Mouse (Mus musculus) myocyte (in vitro differentiated cells): ENCODE measurements around the gene Tmem108. TPM values are rescaled to one million over a fixed set of nuclear protein-coding genes. Genes with fewer than 3 reads are reported as not detected.

Experiments
- H3K27me3 ChIP-seq: one replicate; pipeline ENCODE4 v1.6.1; 2011; ENCODE audit not compliant: control insufficient read depth, insufficient read depth, insufficient read length
- H3K36me3 ChIP-seq: one replicate; pipeline ENCODE4 v1.6.1; 2011; ENCODE audit not compliant: control insufficient read depth, insufficient read depth
- H3K4me2 ChIP-seq: one replicate; pipeline ENCODE4 v1.6.1; 2011; ENCODE audit warnings: low read depth, control low read depth
- H3K4me3 ChIP-seq: one replicate; pipeline ENCODE4 v1.5.1; 2011; ENCODE audit warnings: mild to moderate bottlenecking, control low read depth, moderate library complexity
- H3K79me2 ChIP-seq: one replicate; pipeline ENCODE4 v1.6.1; 2011; ENCODE audit not compliant: control insufficient read depth, insufficient read depth
- H3ac ChIP-seq: one replicate; pipeline ENCODE4 v1.6.1; 2011; ENCODE audit not compliant: control insufficient read depth, insufficient read length
- CEBPB ChIP-seq: IDR thresholded peaks from 2 replicates; pipeline ENCODE4 v1.6.1; 2011; ENCODE audit warnings: mild to moderate bottlenecking, moderate library complexity; ENCODE audit not compliant: poor library complexity, insufficient read depth, severe bottlenecking
- E2F4 ChIP-seq: IDR thresholded peaks from one replicate; pipeline ENCODE4 v1.6.1; 2011; ENCODE audit warnings: mild to moderate bottlenecking, control low read depth, moderate library complexity; ENCODE audit not compliant: insufficient read depth
- MAX ChIP-seq: IDR thresholded peaks from one replicate; pipeline ENCODE4 v1.6.1; 2011; ENCODE audit warnings: low read depth, mild to moderate bottlenecking, control low read depth
- MYOD1 ChIP-seq, 3 experiments: IDR thresholded peaks; one replicate each; pipeline ENCODE4 v1.6.1; 2011; ENCODE audit warnings: control low read depth in 2 of 3, low read depth in 2 of 3, mild to moderate bottlenecking in 2 of 3, moderate library complexity in 1 of 3; ENCODE audit not compliant: insufficient read length in 2 of 3, control insufficient read depth in 1 of 3
- MYOG ChIP-seq, 3 experiments: IDR thresholded peaks; one replicate each; pipeline ENCODE4 v1.6.1; 2011; ENCODE audit warnings: control low read depth in 2 of 3, low read depth in 2 of 3, mild to moderate bottlenecking in 2 of 3; ENCODE audit not compliant: insufficient read length in 2 of 3, control insufficient read depth in 1 of 3, insufficient read depth in 1 of 3
- POLR2A ChIP-seq: IDR thresholded peaks from one replicate; pipeline ENCODE4 v1.6.1; 2011; ENCODE audit warnings: low read depth, mild to moderate bottlenecking, control low read depth, moderate library complexity; ENCODE audit not compliant: insufficient read length
- POLR2AphosphoS2 ChIP-seq: IDR thresholded peaks from one replicate; pipeline ENCODE4 v1.6.1; 2011; ENCODE audit warnings: low read depth, control low read depth; ENCODE audit not compliant: insufficient read length
- REST ChIP-seq: IDR thresholded peaks from one replicate; pipeline ENCODE4 v1.6.1; 2011; ENCODE audit warnings: mild to moderate bottlenecking, control low read depth, moderate library complexity; ENCODE audit not compliant: insufficient read depth, insufficient read length
- SRF ChIP-seq: IDR thresholded peaks from one replicate; pipeline ENCODE4 v1.6.1; 2011; ENCODE audit warnings: low read depth; ENCODE audit not compliant: control insufficient read depth, insufficient read length
- TCF12 ChIP-seq: IDR thresholded peaks from one replicate; pipeline ENCODE4 v1.6.1; 2011; ENCODE audit warnings: mild to moderate bottlenecking, control low read depth; ENCODE audit not compliant: poor library complexity, insufficient read depth, severe bottlenecking
- TCF3 ChIP-seq: IDR thresholded peaks from one replicate; pipeline ENCODE4 v1.6.1; 2011; ENCODE audit warnings: low read depth, control low read depth; ENCODE audit not compliant: insufficient read length
- USF1 ChIP-seq: IDR thresholded peaks from one replicate; pipeline ENCODE4 v1.6.1; 2011; ENCODE audit warnings: low read depth, mild to moderate bottlenecking, control low read depth, moderate library complexity
- polyA plus RNA-seq: library from polyadenylated mRNA; unstranded; fragments of >200 nt; fragmentation: generic; extraction: Trizol; gene quantifications from one replicate; pipeline ENCODE4 v1.2.1, GENCODE M21; 2012; ENCODE audit warnings: missing spikeins

Tmem108 gene
- polyA plus RNA-seq, 1 experiment = not detected

- TF ChIP-seq SRF = no peak
- Histone ChIP-seq H3K4me3 (no peak overlapping the region), H3K79me2 (no peaks in the 10 kb centered on the region), H3K4me2 (no peak overlapping the region), H3K27me3 (no peaks in the 10 kb centered on the region), H3K36me3 (no peaks in the 10 kb centered on the region), H3ac (no peak overlapping the region)
These were observed 59.2 kb downstream of the Tmem108 start for GRCm38 (mm10) chr9:103702452-103702851.

- Histone ChIP-seq H3K36me3 (no peaks in the 10 kb centered on the region), H3K4me3 (no peak overlapping the region), H3ac (no peak overlapping the region)
These were observed 60.2 kb downstream of the Tmem108 start for GRCm38 (mm10) chr9:103701448-103701847.

GRCm38 (mm10) chr9:103700240-103700639 lies 61.4 kb downstream of the Tmem108 start:
- Histone ChIP-seq H3K4me2 (no peak overlapping the region), H3K79me2 (no peaks in the 10 kb centered on the region), H3ac (no peak overlapping the region), H3K4me3 (no peak overlapping the region), H3K27me3 (no peaks in the 10 kb centered on the region), H3K36me3 (no peaks in the 10 kb centered on the region)
- no peak for TF ChIP-seq MYOD1 (IDR thresholded peaks at IDR 0.05; ENCODE audit: control insufficient read depth in 1 of 3, insufficient read length in 2 of 3, low read depth in 2 of 3)
- no peak for TF ChIP-seq POLR2AphosphoS2
- no peak for TF ChIP-seq SRF
- no peak for TF ChIP-seq CEBPB
- no peak for TF ChIP-seq POLR2A
- TF ChIP-seq TCF12 = no peak
- TF ChIP-seq REST = no peak
- TF ChIP-seq USF1 = no peak
- TF ChIP-seq E2F4 = no peak
- TF ChIP-seq MYOG (IDR thresholded peaks at IDR 0.05; ENCODE audit: control insufficient read depth in 1 of 3, insufficient read depth in 1 of 3, insufficient read length in 2 of 3, low read depth in 2 of 3) = no peak
- no peak for TF ChIP-seq TCF3
- no peak for TF ChIP-seq MAX

More at GRCm38 (mm10) chr9:103701448-103701847, 60.2 kb downstream of the Tmem108 start:
- Histone ChIP-seq H3K4me2 (no peak overlapping the region), H3K79me2 (no peaks in the 10 kb centered on the region), H3K27me3 (no peaks in the 10 kb centered on the region)
- no peak for TF ChIP-seq POLR2AphosphoS2
- TF ChIP-seq MYOG (IDR thresholded peaks at IDR 0.05; ENCODE audit: control insufficient read depth in 1 of 3, insufficient read depth in 1 of 3, insufficient read length in 2 of 3, low read depth in 2 of 3) = no peak
- TF ChIP-seq CEBPB = no peak
- TF ChIP-seq TCF12 = no peak

GRCm38 (mm10) chr9:103696967-103697366 lies 64.7 kb downstream of the Tmem108 start:
- H3K4me3 ChIP-seq = no peak overlapping the region
- no peaks in the 10 kb centered on the region for H3K79me2 ChIP-seq
- H3ac ChIP-seq = no peak overlapping the region
- no peaks in the 10 kb centered on the region for H3K27me3 ChIP-seq
- TF ChIP-seq USF1 = no peak
- TF ChIP-seq MAX = no peak
- no peak for TF ChIP-seq MYOD1 (IDR thresholded peaks at IDR 0.05; ENCODE audit: control insufficient read depth in 1 of 3, insufficient read length in 2 of 3, low read depth in 2 of 3)
- TF ChIP-seq E2F4 = no peak
- TF ChIP-seq CEBPB = no peak
- TF ChIP-seq MYOG (IDR thresholded peaks at IDR 0.05; ENCODE audit: control insufficient read depth in 1 of 3, insufficient read depth in 1 of 3, insufficient read length in 2 of 3, low read depth in 2 of 3) = no peak
- TF ChIP-seq POLR2AphosphoS2 = no peak
- no peak for TF ChIP-seq TCF12
- TF ChIP-seq POLR2A = no peak
- TF ChIP-seq SRF = no peak
- no peak for TF ChIP-seq REST
- no peak for TF ChIP-seq TCF3
- H3K36me3 ChIP-seq = no peaks in the 10 kb centered on the region
- H3K4me2 ChIP-seq = no peak overlapping the region

- Histone ChIP-seq H3K4me2 (no peak overlapping the region), H3K27me3 (no peaks in the 10 kb centered on the region), H3K4me3 (no peak overlapping the region), H3ac (no peak overlapping the region), H3K36me3 (no peaks in the 10 kb centered on the region), H3K79me2 (no peaks in the 10 kb centered on the region)
- TF ChIP-seq REST = no peak
- no peak for TF ChIP-seq SRF
These were observed 67.8 kb downstream of the Tmem108 start for GRCm38 (mm10) chr9:103693826-103694225.

GRCm38 (mm10) chr9:103692699-103693098 lies 68.9 kb downstream of the Tmem108 start:
- TF ChIP-seq MYOD1 (IDR thresholded peaks at IDR 0.05; ENCODE audit: control insufficient read depth in 1 of 3, insufficient read length in 2 of 3, low read depth in 2 of 3) = no peak
- no peak for TF ChIP-seq TCF12
- no peak for TF ChIP-seq SRF
- TF ChIP-seq E2F4 = no peak
- no peak for TF ChIP-seq MAX
- TF ChIP-seq TCF3 = no peak
- H3K27me3 ChIP-seq = no peaks in the 10 kb centered on the region
- H3ac ChIP-seq = no peak overlapping the region
- no peak overlapping the region for H3K4me3 ChIP-seq
- H3K79me2 ChIP-seq = no peaks in the 10 kb centered on the region
- no peak overlapping the region for H3K4me2 ChIP-seq
- H3K36me3 ChIP-seq = no peaks in the 10 kb centered on the region
